Mouse (Mus musculus) gastrocnemius, adult 18-20 months (tissue): ENCODE measurements around the gene Ccdc88b. TPM values are rescaled to one million over a fixed set of nuclear protein-coding genes. Genes with fewer than 3 reads are reported as not detected.

Experiments used
- DNase-seq: peaks from one replicate; pipeline ENCODE4 v3.0.0; 2021; ENCODE audit warnings: low spot score
- total RNA-seq, 2 experiments: library from RNA; stranded (reverse); gene quantifications; 2 replicates each; pipeline ENCODE4 v1.2.3; 2021

The Ccdc88b gene
- total RNA-seq, 2 experiments from 2014 or later: 0.46 to 0.74 TPM

- DNase-seq: no peak
These were observed 513 bp downstream of the Ccdc88b start for GRCm38 (mm10) chr19:6857391-6858005.

DNA sequence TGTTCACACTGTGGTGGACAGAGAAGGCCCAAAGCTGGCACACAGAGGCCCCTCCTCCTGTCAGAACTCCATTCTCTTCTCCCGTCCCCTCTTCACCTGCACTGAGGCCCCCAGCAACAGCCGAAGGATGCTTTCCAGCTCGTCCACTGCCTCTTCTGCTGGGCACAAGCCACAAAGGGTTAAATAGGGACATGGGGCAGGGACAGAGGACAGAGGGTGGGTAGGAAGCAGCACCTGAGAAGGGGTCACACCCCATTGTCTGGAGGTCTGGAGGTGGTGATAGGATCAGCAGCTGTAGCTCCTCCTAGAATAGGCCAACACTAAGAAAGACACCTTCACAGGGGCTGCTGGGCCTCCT lies 1.0 kb downstream of the Ccdc88b start:
- no peak for DNase-seq

GRCm38 (mm10) chr19:6856281-6857002 lies 1.6 kb downstream of the Ccdc88b start:
- no peak for DNase-seq

GRCm38 (mm10) chr19:6855225-6856031 lies 2.6 kb downstream of the Ccdc88b start:
- DNase-seq: peak; percentile 37

- no peak for DNase-seq
These were observed 3.4 kb downstream of the Ccdc88b start for GRCm38 (mm10) chr19:6854658-6855057.

GRCm38 (mm10) chr19:6853903-6854302 lies 4.1 kb downstream of the Ccdc88b start:
- DNase-seq: no peak

GRCm38 (mm10) chr19:6852393-6853305 lies 5.4 kb downstream of the Ccdc88b start:
- DNase-seq: no peak

DNA sequence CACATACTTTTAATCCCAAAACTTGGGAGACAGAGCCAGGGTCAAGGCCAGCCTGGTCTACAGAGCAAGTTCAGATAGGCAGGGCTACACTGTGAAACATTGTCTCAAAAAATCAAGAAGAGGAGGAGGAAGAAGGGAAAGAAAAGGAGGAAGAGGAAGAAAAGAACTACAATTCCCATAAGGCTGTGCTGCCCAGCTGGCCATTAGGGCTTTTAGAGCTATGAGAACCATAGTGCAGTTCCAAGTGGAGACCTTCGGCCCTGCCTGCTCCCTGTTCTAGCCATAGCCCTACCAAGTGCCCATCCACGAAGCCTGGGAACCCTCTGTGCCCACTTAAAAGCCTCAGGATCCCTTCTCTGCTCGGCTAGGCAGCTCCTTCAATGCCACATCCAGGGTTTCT lies 6.5 kb downstream of the Ccdc88b start:
- DNase-seq: no peak

GRCm38 (mm10) chr19:6849506-6850068 lies 8.4 kb downstream of the Ccdc88b start:
- DNase-seq: no peak

DNA sequence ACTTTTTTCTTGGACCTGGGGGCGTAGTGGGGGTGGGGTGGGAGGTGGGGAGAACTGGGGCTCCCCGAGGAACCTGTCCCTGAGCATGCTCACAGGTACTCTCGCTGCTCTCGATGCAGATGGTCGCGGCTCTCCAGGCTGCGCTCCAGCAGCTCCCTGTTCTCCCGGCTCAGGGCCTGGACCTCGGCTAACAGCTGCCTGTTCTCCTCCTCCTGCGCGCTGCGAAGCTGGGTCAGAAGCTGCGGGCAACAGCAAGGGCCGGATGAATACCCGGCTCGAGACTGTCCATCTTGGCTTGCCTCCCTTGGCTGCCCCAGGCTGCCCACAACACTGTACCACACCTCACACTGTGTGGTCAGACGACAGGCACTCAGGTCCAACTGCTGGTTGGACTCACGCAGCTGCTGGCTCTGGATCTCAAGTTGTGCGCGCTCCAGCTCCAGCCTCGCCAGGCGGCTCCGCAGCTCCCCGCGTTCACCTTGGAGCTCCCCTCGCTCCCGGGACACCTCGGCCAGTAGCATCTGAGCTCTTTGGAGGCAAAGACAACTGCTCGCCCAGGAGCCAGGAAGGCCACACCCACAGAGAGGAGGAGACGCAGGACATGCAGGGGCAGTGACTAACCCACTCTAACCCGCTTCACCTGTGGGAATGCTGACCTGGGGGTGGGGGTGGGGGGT lies 10.0 kb downstream of the Ccdc88b start:
- DNase-seq: no peak

DNA sequence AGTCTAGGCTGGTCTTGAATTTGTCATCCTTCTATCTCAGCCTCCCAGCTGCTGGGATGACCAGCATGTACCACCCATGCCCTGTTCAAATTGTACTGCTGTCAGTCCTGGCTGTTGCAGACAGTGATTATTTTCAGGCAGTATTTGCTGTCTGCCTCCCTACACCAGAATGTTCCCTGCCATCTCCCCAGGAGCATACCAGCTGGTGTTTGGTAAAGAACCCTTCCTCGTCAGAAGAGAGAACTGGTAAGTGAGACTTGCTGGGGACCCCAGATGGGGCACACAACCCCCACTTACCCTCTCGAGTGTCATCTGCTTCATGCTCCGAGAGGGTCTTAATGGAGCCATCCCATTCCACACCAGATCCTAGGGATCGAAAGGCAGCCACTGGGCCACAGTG lies 12.0 kb downstream of the Ccdc88b start:
- no peak for DNase-seq

- DNase-seq: no peak
These were observed 15.7 kb downstream of the Ccdc88b start for GRCm38 (mm10) chr19:6842353-6842752.

GRCm38 (mm10) chr19:6841292-6841597 lies 16.8 kb downstream of the Ccdc88b start:
- DNase-seq: no peak

DNA sequence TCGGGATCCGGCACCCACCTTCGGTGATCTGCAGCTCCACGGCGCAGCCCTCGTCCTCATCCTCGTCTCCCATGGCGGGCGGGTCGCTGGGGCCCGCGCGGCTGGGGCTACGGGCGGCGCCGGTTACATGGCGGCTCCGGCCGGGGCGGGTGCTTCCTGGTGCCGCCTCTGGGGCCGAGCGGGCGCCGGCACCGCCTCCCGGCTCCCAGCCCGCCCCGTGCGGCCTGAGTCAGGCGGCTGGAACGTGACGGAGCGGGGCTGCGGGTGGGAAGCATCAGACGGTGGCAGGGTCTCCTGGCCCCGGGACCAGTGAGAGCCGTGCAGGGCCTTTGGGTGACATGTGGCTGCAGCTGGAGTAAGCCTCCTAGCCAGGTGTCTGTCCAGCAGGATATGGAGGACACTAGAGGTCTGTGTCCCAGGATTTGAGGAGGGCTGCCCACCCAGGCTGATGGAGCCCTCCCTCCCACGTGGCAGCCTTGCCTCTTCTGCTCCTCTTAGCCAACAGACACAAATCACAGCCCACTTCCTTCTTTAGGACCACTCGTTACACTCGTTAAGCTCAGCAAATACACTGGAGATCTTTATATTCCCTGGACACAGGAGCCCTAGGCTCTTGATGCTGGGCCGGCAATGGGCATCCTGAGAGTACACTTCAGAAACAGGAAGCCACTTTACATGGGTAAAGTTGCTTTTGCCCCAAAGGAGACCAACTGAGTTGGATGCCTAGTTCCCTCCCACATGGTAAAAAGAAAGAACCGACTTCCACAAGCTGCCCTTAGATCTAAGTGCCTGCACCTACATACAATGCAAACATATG lies 17.3 kb downstream of the Ccdc88b start, which contains the start of gene Rps6ka4:
Gene Rps6ka4, minus strand, starts transcription at position 162 of the 817 bp plus-strand sequence.
- peak; percentile 57 for DNase-seq

- DNase-seq: no peak
These were observed 18.2 kb downstream of the Ccdc88b start for GRCm38 (mm10) chr19:6839615-6840474.

- DNase-seq: no peak
These were observed 25.6 kb downstream of the Ccdc88b start for GRCm38 (mm10) chr19:6832363-6832762.

GRCm38 (mm10) chr19:6831331-6831730 lies 26.7 kb downstream of the Ccdc88b start:
- DNase-seq: no peak

DNA sequence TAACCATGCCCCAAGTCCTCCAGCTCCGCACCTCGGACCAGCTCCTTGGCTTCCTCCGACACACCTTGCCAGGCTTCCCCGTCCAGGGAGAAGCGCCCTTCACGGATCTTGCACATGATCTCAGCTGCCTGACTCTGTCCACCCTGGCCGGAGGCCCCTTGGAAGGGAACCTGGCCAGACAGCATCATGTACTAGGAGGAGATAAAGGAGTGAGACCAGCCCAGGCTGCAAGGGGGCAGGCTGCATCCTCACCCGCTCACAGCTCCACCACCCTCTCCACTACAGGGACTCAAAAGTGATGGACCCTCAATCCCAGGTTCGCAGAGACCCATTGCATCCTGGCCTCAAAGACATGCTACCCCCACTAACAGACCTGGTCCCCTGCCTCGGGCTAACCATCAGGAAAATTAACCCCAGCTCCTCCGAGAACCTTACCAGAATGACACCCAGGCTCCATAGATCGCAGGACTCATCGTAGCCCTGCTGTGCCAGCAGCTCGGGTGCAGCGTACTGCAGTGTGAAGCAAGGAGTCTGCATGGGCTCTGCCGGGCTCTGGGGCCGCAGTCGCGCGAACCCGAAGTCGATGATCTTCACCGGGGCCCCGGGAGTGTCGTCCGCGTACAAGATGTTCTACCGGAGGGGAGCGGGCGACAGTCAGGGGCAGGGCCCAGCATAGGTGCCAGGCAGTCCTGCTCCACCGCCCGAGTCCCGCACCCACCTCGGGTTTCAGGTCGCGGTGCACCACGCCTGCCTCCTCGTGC lies 27.3 kb downstream of the Ccdc88b start:
- no peak for DNase-seq
